Mouse (Mus musculus) intestine, embryonic 14.5 days (tissue): ENCODE measurements at regions not wholly inside any gene's neighbourhood (a gene's known extent, or its start where the extent isn't known, plus 50 kb on each side); places are given as distances from the start of the nearest gene placed in this dataset.

Experiments used
- ATAC-seq: fragments of 200-750 bp; cut with Nextera tagmentation; replicated peaks from 2 replicates; pipeline ENCODE4 v1.8.0; 2017; ENCODE audit warnings: low read depth, moderate number of reproducible peaks, moderate TSS enrichment, moderate library complexity; ENCODE audit not compliant: low FRiP score, low TSS enrichment
- DNase-seq: peaks from one replicate; pipeline ENCODE4 v3.0.0-alpha.2; 2018; ENCODE audit warnings: low spot score
- H3K27ac ChIP-seq: fragments of 300-500 bp; sonication (generic); 2 replicates; pipeline ENCODE4 v1.5.1; 2014; ENCODE audit warnings: low read depth, mild to moderate bottlenecking, control low read depth
- H3K27me3 ChIP-seq: fragments of 300-500 bp; sonication (generic); replicated peaks from 2 replicates; pipeline ENCODE4 v1.6.1; 2014; ENCODE audit warnings: low read length, control low read depth; ENCODE audit not compliant: control insufficient read depth, insufficient read depth
- H3K36me3 ChIP-seq: fragments of 300-500 bp; sonication (generic); 2 replicates; pipeline ENCODE4 v1.6.1; 2014; ENCODE audit warnings: low read length, control low read depth; ENCODE audit not compliant: control insufficient read depth, insufficient read depth
- H3K4me1 ChIP-seq: fragments of 300-500 bp; sonication (generic); replicated peaks from 2 replicates; pipeline ENCODE4 v1.6.1; 2014; ENCODE audit warnings: low read length, control low read depth, mixed read lengths; ENCODE audit not compliant: control insufficient read depth, insufficient read depth
- H3K4me2 ChIP-seq: fragments of 300-500 bp; sonication (generic); 2 replicates; pipeline ENCODE4 v1.6.1; 2014; ENCODE audit warnings: low read length
- H3K4me3 ChIP-seq: fragments of 300-500 bp; sonication (generic); 2 replicates; pipeline ENCODE4 v1.5.1; 2014; ENCODE audit warnings: low read depth, low read length, control low read depth, mixed read lengths
- H3K9ac ChIP-seq: fragments of 300-500 bp; sonication (generic); 2 replicates; pipeline ENCODE4 v1.6.1; 2014; ENCODE audit warnings: mild to moderate bottlenecking, low read length
- H3K9me3 ChIP-seq: fragments of 300-500 bp; sonication (generic); 2 replicates; pipeline ENCODE4 v1.6.1; 2016; ENCODE audit warnings: low read length, control low read depth; ENCODE audit not compliant: control insufficient read depth
- WGBS: fragments of 180-500 bp; shearing (Covaris S2); extraction: QIAGEN DNeasy Blood & Tissue Kit; methylation state at CpG from one replicate; pipeline ENCODE4 v1.1.7; 2014; 5-methylcytosine and 5-hydroxymethylcytosine counted together

GRCm38 (mm10) chr3:142948771-142949170, 67.0 kb upstream of the Pkn2 start:
- H3K36me3 ChIP-seq = no peaks in the 10 kb centered on the region
- no peak overlapping the region for H3K4me2 ChIP-seq
- no peaks in the 10 kb centered on the region for H3K27me3 ChIP-seq
- H3K4me1 ChIP-seq = no peaks in the 10 kb centered on the region
- H3K4me3 ChIP-seq = no peak overlapping the region
- H3K9ac ChIP-seq = no peak overlapping the region
- H3K27ac ChIP-seq = no peak overlapping the region
- no peaks in the 10 kb centered on the region for H3K9me3 ChIP-seq
- no peak for ATAC-seq
- 38% methylated on average over 7 of the region's 7 CpGs for WGBS
- peak; percentile 86 for DNase-seq

GRCm38 (mm10) chr3:142941319-142942024, 59.7 kb upstream of the Pkn2 start:
- DNase-seq (no peak), ATAC-seq (no peak)

GRCm38 (mm10) chr3:142940874-142941273, 59.1 kb upstream of the Pkn2 start:
- H3K4me1 ChIP-seq = no peaks in the 10 kb centered on the region; the same call in 1 of the 2 replicates
- H3K27me3 ChIP-seq = no peaks in the 10 kb centered on the region
- DNase-seq = no peak
- no peak overlapping the region for H3K4me2 ChIP-seq
- no peaks in the 10 kb centered on the region for H3K36me3 ChIP-seq
- no peak overlapping the region for H3K9ac ChIP-seq
- 77% methylated on average over 5 of the region's 5 CpGs for WGBS
- H3K9me3 ChIP-seq = no peaks in the 10 kb centered on the region
- no peak overlapping the region for H3K27ac ChIP-seq
- no peak for ATAC-seq
- H3K4me3 ChIP-seq = no peak overlapping the region

More at GRCm38 (mm10) chr3:142941319-142942024, 59.7 kb upstream of the Pkn2 start:
- Histone ChIP-seq H3K36me3 (no peaks in the 10 kb centered on the region), H3K9me3 (no peaks in the 10 kb centered on the region), H3K4me2 (no peak overlapping the region), H3K9ac (no peak overlapping the region), H3K4me3 (no peak overlapping the region), H3K27ac (no peak overlapping the region), H3K27me3 (no peaks in the 10 kb centered on the region), H3K4me1 (no peaks in the 10 kb centered on the region)
- WGBS = 51% methylated on average over 6 of the region's 6 CpGs

GRCm38 (mm10) chr3:142939773-142940172, 58.0 kb upstream of the Pkn2 start:
- H3K27ac ChIP-seq = no peak overlapping the region
- 28% methylated on average over 1 of the region's 1 CpGs for WGBS
- ATAC-seq (no peak), DNase-seq (no peak)
- H3K9ac ChIP-seq = no peak overlapping the region
- no peaks in the 10 kb centered on the region for H3K9me3 ChIP-seq
- H3K27me3 ChIP-seq = no peaks in the 10 kb centered on the region
- H3K4me1 ChIP-seq = no peaks in the 10 kb centered on the region; the same call in 1 of the 2 replicates
- H3K36me3 ChIP-seq = no peaks in the 10 kb centered on the region
- H3K4me3 ChIP-seq = no peak overlapping the region
- no peak overlapping the region for H3K4me2 ChIP-seq

GRCm38 (mm10) chr3:142935949-142936348, 54.1 kb upstream of the Pkn2 start:
- Histone ChIP-seq H3K27ac (no peak overlapping the region), H3K9me3 (no peaks in the 10 kb centered on the region), H3K27me3 (no peaks in the 10 kb centered on the region), H3K36me3 (no peaks in the 10 kb centered on the region), H3K4me2 (no peak overlapping the region), H3K4me3 (no peak overlapping the region), H3K4me1 (no peaks in the 10 kb centered on the region; the same call in 1 of the 2 replicates), H3K9ac (no peak overlapping the region)
- DNase-seq (no peak), ATAC-seq (no peak)
- 68% methylated on average over 5 of the region's 5 CpGs for WGBS

- no peak for ATAC-seq
- Histone ChIP-seq H3K27me3 (no peaks in the 10 kb centered on the region), H3K27ac (no peak overlapping the region), H3K9me3 (no peaks in the 10 kb centered on the region), H3K36me3 (no peaks in the 10 kb centered on the region), H3K4me3 (no peak overlapping the region), H3K9ac (no peak overlapping the region), H3K4me2 (no peak overlapping the region), H3K4me1 (no peaks in the 10 kb centered on the region; the same call in 1 of the 2 replicates)
- no peak for DNase-seq
- WGBS = 90% methylated on average over 5 of the region's 5 CpGs
Observed at GRCm38 (mm10) chr3:142934326-142934725, 52.5 kb upstream of the Pkn2 start.

- ATAC-seq (no peak), DNase-seq (no peak)
- WGBS = 63% methylated on average over 5 of the region's 5 CpGs
- no peak overlapping the region for H3K4me3 ChIP-seq
- no peak overlapping the region for H3K27ac ChIP-seq
- H3K27me3 ChIP-seq = no peaks in the 10 kb centered on the region
- H3K36me3 ChIP-seq = no peaks in the 10 kb centered on the region
- H3K9me3 ChIP-seq = no peaks in the 10 kb centered on the region
- no peaks in the 10 kb centered on the region; the same call in 1 of the 2 replicates for H3K4me1 ChIP-seq
- no peak overlapping the region for H3K4me2 ChIP-seq
- H3K9ac ChIP-seq = no peak overlapping the region
Observed at GRCm38 (mm10) chr3:142933684-142934259, 52.0 kb upstream of the Pkn2 start.
